Mouse (Mus musculus) natural killer cell, adult 2 months (primary cell): ENCODE measurements at regions not wholly inside any gene's neighbourhood (a gene's known extent, or its start where the extent isn't known, plus 50 kb on each side); places are given as distances from the start of the nearest gene placed in this dataset.
"Not testable (repeated sequence)": the region's sequence is repeated elsewhere in the genome, so short reads cannot be mapped to it uniquely, and the experiment has no call there.

Experiments
- DNase-seq, 2 experiments: peaks; one replicate each; pipeline ENCODE4 v3.0.0; 2022; ENCODE audit warnings: low spot score in 2 of 2

- DNase-seq = no peak
Measured at GRCm38 (mm10) chr13:35601560-35602135, 58.0 kb upstream of the Cdyl start.

GRCm38 (mm10) chr13:35603080-35603479, 56.6 kb upstream of the Cdyl start:
- DNase-seq = no peak

- DNase-seq = no peak
Measured at GRCm38 (mm10) chr13:35604061-35604460, 55.6 kb upstream of the Cdyl start.

GRCm38 (mm10) chr13:35604765-35605164, 54.9 kb upstream of the Cdyl start:
- no peak for DNase-seq

GRCm38 (mm10) chr13:35606857-35607561, 52.6 kb upstream of the Cdyl start:
- not testable (repeated sequence) for DNase-seq

GRCm38 (mm10) chr13:35607710-35608109, 51.9 kb upstream of the Cdyl start:
- no peak for DNase-seq
